Mouse (Mus musculus) olfactory bulb, adult 2 months (tissue): ENCODE measurements at regions not wholly inside any gene's neighbourhood (a gene's known extent, or its start where the extent isn't known, plus 50 kb on each side); places are given as distances from the start of the nearest gene placed in this dataset.

Experiments
- H3K27ac ChIP-seq: fragments of 200-500 bp; 2 replicates; pipeline ENCODE4 v1.5.1; 2012; ENCODE audit warnings: low read depth, low read length; ENCODE audit not compliant: insufficient read depth
- H3K4me1 ChIP-seq: fragments of 200-500 bp; 2 replicates; pipeline ENCODE4 v1.6.1; 2012; ENCODE audit warnings: low read length; ENCODE audit not compliant: control insufficient read depth, insufficient read depth
- H3K4me3 ChIP-seq: fragments of 200-500 bp; 2 replicates; pipeline ENCODE4 v1.5.1; 2012; ENCODE audit warnings: mild to moderate bottlenecking, low read depth, low read length, moderate library complexity; ENCODE audit not compliant: insufficient read depth
- CTCF ChIP-seq: fragments of 200-500 bp; IDR thresholded peaks from 2 replicates; pipeline ENCODE4 v1.5.1; 2012; ENCODE audit warnings: low read depth, mild to moderate bottlenecking, low read length, moderate library complexity; ENCODE audit not compliant: insufficient read depth
- POLR2A ChIP-seq: fragments of 200-500 bp; IDR thresholded peaks from 2 replicates; pipeline ENCODE4 v1.6.1; 2012; ENCODE audit warnings: mild to moderate bottlenecking, low read depth, low read length, moderate library complexity; ENCODE audit not compliant: insufficient read depth
- WGBS: fragments of 180-500 bp; shearing (Covaris S2); methylation state at CpG from one replicate; pipeline ENCODE4 v1.1.7; 2018; 5-methylcytosine and 5-hydroxymethylcytosine counted together

DNA sequence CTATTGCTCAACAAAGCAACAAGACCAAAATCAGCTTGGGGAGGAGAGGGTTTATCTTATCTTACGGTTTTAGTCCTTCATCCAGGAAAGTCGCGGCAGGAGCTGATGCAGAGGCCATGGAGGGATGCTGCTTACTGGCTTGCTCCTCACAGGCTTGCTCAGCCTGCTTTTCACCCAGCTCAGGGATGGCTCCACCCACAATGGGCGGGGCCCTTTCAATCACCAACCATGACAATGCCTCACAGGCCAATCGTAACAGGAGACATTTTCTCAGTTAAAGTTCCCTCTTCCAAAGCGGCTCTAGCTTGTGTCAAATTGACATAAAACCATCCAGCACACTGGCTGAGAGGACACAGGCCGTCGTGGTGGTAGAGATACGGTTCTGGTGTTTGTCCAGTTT, 105.7 kb upstream of the Mrps10 start:
- no peak for TF ChIP-seq CTCF
- no peak for TF ChIP-seq POLR2A
- 96% methylated on average over 9 of the region's 9 CpGs for WGBS
- Histone ChIP-seq H3K4me1 (peaks cover 14% of the 10 kb centered on the region; the same call in 1 of the 2 replicates), H3K4me3 (no peak overlapping the region), H3K27ac (no peak overlapping the region)

DNA sequence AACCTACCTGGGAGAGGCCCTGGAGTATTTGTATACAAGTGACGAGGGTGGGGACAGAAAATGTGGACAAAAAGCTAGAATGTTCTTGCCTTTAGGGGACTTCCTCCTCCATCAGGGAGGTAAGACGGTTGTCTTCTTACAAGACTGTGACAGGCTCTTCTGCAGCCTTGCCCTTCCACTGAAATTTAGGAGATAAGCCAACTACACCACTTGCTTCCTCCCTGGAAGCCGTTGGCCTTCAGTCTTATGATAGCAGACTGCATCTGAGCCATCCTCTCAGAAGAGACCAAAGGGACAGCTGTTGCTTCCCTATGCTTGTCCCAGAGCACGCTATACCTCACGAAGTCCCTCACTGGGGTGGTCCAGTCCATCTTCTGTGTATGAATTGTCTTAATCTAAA, 106.5 kb upstream of the Mrps10 start:
- Histone ChIP-seq H3K27ac (no peak overlapping the region), H3K4me1 (peaks cover 11% of the 10 kb centered on the region; the same call in 1 of the 2 replicates), H3K4me3 (no peak overlapping the region)
- no peak for TF ChIP-seq CTCF
- TF ChIP-seq POLR2A: no peak
- WGBS: 96% methylated on average over 5 of the region's 5 CpGs

DNA sequence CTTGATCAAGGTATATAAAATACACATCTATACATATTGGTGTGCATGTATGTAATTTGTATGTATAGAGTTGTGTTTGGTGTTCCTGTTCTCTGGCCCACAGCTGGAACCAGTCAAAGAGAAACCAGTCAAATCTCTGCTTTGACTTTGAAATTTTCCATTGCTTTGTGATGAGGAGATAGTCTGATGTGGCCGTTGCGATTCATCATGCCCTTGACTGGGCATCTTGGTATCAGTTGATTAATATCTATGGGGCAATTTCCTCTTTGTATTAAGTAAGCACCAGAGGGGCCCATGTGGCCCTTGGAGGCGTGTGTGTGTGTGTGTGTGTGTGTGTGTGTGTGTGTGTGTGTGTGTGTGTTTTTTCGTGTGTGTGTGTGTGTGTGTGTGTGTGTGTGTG, 107.7 kb upstream of the Mrps10 start:
- TF ChIP-seq CTCF: no peak
- no peak for TF ChIP-seq POLR2A
- no peak overlapping the region for H3K4me3 ChIP-seq
- WGBS: 93% methylated on average over 4 of the region's 4 CpGs
- H3K4me1 ChIP-seq: peaks cover 8% of the 10 kb centered on the region; the same call in 1 of the 2 replicates
- no peak overlapping the region for H3K27ac ChIP-seq

DNA sequence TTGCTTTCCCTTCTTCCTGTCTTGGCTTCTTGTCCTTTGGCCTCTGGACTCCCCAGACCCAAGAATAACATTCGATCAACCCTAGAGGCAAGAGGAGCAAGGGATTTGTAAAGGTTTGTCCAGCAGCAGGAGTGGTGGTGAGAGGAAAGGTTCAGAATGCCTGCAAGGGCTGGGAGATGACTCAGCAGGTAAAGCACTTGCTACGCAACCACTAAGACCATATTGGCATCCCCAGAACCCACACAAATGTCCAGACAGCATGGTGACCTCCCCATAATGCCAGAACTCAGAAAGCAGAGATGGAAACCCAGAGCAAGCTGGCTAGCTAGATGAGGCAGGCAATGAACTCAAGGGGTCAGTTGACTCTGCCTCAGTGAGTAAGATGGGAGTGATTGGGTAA, 110.4 kb upstream of the Mrps10 start:
- H3K27ac ChIP-seq: no peak overlapping the region
- WGBS: 97% methylated on average over 2 of the region's 2 CpGs
- H3K4me1 ChIP-seq: no peaks in the 10 kb centered on the region
- H3K4me3 ChIP-seq: no peak overlapping the region
- TF ChIP-seq POLR2A (no peak), CTCF (no peak)

DNA sequence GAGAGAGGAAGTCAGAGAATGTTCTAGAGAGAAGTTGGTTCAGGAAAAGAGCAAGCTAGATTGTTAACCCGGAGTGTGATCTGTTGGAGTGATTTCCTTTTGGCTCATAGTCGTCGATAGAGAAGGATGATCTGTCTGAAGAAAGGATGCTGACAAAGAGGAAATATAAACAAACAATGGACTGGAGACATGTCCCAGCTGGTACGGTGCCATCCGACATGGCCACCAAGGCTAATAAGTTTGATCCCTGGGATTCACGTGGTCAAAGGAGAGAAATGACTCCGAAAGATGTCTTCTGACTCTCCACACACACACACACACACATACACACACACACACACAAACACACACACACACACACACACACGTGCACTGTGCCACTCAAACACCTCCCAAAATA, 113.5 kb upstream of the Mrps10 start:
- Histone ChIP-seq H3K27ac (no peak overlapping the region), H3K4me3 (no peak overlapping the region), H3K4me1 (no peaks in the 10 kb centered on the region)
- TF ChIP-seq POLR2A (no peak), CTCF (no peak)
- WGBS: 89% methylated on average over 8 of the region's 8 CpGs

DNA sequence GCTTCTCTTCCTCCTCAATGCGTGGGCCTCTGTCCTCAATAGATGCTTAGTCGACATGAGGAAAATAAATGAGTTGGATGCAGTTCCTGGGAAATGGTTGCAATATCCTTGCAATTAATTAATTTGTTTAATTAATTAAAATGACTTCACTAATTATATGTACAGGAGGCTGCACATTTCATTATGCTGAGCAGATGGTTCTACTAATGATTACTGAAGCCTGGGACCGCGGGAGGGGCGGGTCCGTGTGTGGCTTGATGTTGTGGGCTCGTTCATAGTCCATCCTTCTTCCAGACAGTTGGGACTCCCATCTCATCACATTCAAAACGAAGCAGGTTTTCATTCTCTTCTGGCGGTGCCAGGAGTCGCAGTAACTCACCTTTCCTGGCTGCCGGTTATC, 114.7 kb upstream of the Mrps10 start:
- 60% methylated on average over 11 of the region's 11 CpGs for WGBS
- no peak overlapping the region for H3K4me3 ChIP-seq
- no peak for TF ChIP-seq POLR2A
- no peak for TF ChIP-seq CTCF
- peaks cover 3% of the 10 kb centered on the region for H3K4me1 ChIP-seq
- no peak overlapping the region for H3K27ac ChIP-seq

DNA sequence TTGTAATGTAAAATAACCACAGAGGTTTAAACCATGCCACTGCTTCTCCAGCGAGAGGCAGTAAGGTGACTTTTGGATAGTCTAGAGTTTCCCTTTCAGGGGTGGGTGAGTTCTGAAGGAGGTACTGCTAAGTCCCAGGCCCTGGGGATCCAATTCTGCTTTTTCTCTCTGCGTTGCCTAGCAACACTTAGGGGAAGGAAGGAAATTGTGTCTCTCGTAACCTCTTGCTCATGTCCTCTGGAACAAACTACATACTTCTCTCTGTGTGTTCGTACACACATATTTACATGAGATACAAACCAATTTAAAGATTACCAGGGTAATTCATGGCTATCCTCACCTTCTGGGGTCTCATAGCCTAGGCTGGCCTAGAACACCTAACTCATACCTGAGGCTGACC, 118.7 kb upstream of the Mrps10 start:
- Histone ChIP-seq H3K27ac (no peak overlapping the region), H3K4me3 (no peak overlapping the region), H3K4me1 (peaks cover 8% of the 10 kb centered on the region)
- TF ChIP-seq CTCF (no peak), POLR2A (no peak)
- 58% methylated on average over 4 of the region's 4 CpGs for WGBS

DNA sequence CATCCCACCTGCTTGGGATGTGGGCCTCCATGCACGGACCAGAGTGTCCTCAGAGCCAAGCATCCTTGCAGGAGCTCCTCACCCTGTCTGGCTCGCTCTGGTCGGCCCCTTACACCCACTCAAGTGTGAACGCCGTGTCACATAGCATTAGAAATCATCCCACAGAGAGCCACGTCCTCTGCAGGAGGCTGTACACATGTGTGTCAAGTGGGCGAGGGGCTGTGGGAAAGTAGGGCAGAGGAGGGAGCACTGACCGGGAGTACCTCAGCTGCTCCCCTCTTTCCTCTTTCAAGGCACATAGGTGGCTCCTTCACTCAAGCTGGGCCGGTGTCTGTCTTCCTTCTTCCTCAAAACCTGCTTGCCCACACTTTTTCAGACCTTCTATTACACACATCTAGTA, 119.5 kb upstream of the Mrps10 start:
- Histone ChIP-seq H3K4me3 (no peak overlapping the region), H3K4me1 (peaks cover 8% of the 10 kb centered on the region), H3K27ac (no peak overlapping the region)
- WGBS: 51% methylated on average over 9 of the region's 9 CpGs
- TF ChIP-seq POLR2A (no peak), CTCF (no peak)

DNA sequence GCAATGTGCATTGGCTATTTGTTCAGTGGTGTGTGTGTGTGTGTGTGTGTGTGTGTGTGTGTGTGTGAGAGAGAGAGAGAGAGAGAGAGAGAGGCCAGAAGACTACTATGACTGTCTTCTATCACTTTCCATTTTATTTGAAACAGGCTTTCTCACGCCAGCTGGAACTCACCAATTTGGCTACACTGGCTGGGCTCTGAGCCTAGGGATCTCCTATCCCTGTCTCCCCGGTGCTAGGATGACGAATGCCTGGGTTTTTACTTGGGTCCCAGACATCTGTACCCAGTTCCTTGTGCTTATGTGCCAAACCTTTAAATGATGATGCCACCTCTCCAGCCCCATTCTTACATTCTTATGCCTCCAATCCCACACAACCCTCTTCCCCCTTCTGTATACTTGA, 120.6 kb upstream of the Mrps10 start:
- WGBS: 76% methylated on average over 3 of the region's 3 CpGs
- TF ChIP-seq POLR2A: no peak
- TF ChIP-seq CTCF: no peak

DNA sequence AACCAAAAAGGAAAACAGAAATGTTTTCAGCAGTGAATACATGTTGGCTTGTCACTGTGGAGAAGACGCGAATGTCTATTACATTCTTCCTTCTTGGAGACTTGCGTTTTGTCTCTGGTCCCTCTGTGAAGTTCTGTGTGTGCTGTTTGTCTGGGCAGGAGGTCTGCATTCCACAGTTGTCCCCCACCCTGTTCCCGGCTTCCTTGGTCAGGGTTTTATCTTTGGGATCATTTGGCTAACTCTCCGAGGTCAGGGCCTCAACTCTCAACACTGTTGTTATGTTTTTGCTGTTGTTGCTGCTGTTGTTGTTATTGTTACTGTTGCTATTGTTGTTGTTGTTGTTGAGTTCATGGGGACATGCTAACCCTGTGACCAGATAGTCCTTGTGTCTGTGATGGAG, 121.2 kb upstream of the Mrps10 start:
- TF ChIP-seq POLR2A (no peak), CTCF (no peak)
- Histone ChIP-seq H3K27ac (no peak overlapping the region), H3K4me3 (no peak overlapping the region), H3K4me1 (peaks cover 8% of the 10 kb centered on the region)
- WGBS: 89% methylated on average over 5 of the region's 5 CpGs

More for the DNA sequence above, 120.6 kb upstream of the Mrps10 start:
- Histone ChIP-seq H3K4me3 (no peak overlapping the region), H3K4me1 (peaks cover 8% of the 10 kb centered on the region), H3K27ac (no peak overlapping the region)
